ENCODE assay signal across 37 mouse cellular contexts in the genomic region with DNA sequence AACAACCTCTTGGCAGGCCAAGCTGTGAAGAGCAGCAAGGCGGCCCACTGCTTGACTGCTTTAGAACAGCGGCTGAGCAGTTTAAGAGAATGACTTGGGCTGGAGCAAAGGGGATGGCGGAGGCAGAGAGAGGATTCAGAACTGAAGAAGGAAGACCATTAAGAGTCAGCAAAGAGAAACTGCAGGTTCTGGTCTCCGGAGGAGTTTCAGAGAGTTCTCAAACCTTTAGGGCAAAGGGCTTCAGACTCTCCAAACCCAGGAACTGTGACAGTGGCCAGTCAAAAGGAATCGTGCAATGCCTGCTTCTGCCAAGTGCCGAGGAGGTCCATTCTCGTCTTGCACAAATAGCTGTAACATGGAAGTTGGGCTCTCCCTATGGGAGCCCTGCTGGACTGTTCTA. TPM values are rescaled to one million over a fixed set of nuclear protein-coding genes. Genes with fewer than 3 reads are reported as not detected.
"Had no signal": no experiment of that assay in that cellular context is flagged by ENCODE, and none has a peak within 500 bp of the region (broad histone marks: within the 10 kb centered on the region; RNA-seq: fewer than 3 reads in every experiment).

No protein-coding gene starts in this region.

- ATAC-seq: hindbrain, embryonic 16.5 days; hindbrain, postnatal 0 days; inflammation-experienced regulatory T-cells, adult 6 months; intestine, embryonic 15.5 days; intestine, embryonic 16.5 days; intestine, postnatal 0 days had no signal

- H3K9ac ChIP-seq: heart, embryonic 12.5 days; heart, embryonic 13.5 days; heart, embryonic 15.5 days; hindbrain, embryonic 12.5 days; hindbrain, embryonic 13.5 days; hindbrain, embryonic 14.5 days; hindbrain, embryonic 15.5 days; intestine, embryonic 15.5 days; kidney, embryonic 15.5 days had no signal

- H3K4me3 ChIP-seq: heart, adult 2 months; heart, embryonic 10.5 days; heart, embryonic 12.5 days; heart, embryonic 13.5 days; heart, embryonic 15.5 days; hindbrain, embryonic 12.5 days; hindbrain, embryonic 13.5 days; hindbrain, embryonic 15.5 days; intestine, embryonic 15.5 days; kidney, embryonic 15.5 days; layer of hippocampus, adult 2 months had no signal

- H3K9me3 ChIP-seq: heart, embryonic 10.5 days; heart, embryonic 12.5 days; heart, embryonic 13.5 days; heart, embryonic 15.5 days; hindbrain, embryonic 12.5 days; hindbrain, embryonic 13.5 days; hindbrain, embryonic 15.5 days; intestine, embryonic 15.5 days; kidney, embryonic 15.5 days had no signal

- H3K27me3 ChIP-seq: hindbrain, embryonic 15.5 days; intestine, embryonic 15.5 days had no signal

- DNase-seq: heart, adult 2 months; heart, postnatal 10 days; heart, postnatal 14 days; heart, postnatal 36 days; heart, postnatal 4 days; kidney, adult 11 months; kidney, adult 18-20 months; kidney, adult 2 months; kidney, adult 8-10 months; kidney, adult 9 months; kidney, postnatal 10 days; kidney, postnatal 14 days; kidney, postnatal 25 days; kidney, postnatal 36 days; kidney, postnatal 4 days; layer of hippocampus, adult 9-11 months; layer of hippocampus, postnatal 36 days had no signal

- H3K27ac ChIP-seq: heart, adult 2 months; heart, embryonic 10.5 days; heart, embryonic 13.5 days; heart, embryonic 15.5 days; hindbrain, embryonic 12.5 days; hindbrain, embryonic 13.5 days; hindbrain, embryonic 14.5 days; hindbrain, embryonic 15.5 days; hindbrain, postnatal 0 days; intestine, embryonic 15.5 days; kidney, postnatal 0 days; layer of hippocampus, adult 2 months had no signal

- H3K4me2 ChIP-seq: heart, embryonic 11.5 days; heart, embryonic 12.5 days; heart, embryonic 13.5 days; heart, embryonic 15.5 days; hindbrain, embryonic 12.5 days; hindbrain, embryonic 13.5 days; hindbrain, embryonic 14.5 days; hindbrain, embryonic 15.5 days; intestine, embryonic 15.5 days; kidney, embryonic 15.5 days had no signal

- H3K36me3 ChIP-seq: heart, embryonic 10.5 days; heart, embryonic 12.5 days; heart, embryonic 13.5 days; heart, embryonic 15.5 days; hindbrain, embryonic 12.5 days; hindbrain, embryonic 13.5 days; hindbrain, embryonic 15.5 days; intestine, embryonic 15.5 days; kidney, embryonic 15.5 days had no signal

RNA-seq across cellular contexts. Expression of gene Grid1, which starts 54.5 kb away (rescaled TPM):
- total RNA-seq: heart, adult 2 months; heart, postnatal 10 days; heart, postnatal 14 days; heart, postnatal 25 days; hematopoietic stem cell, adult 5-6 weeks had no signal
- polyA plus RNA-seq: inflammation-experienced regulatory T-cells, adult 6 months had no signal
